Mouse (Mus musculus) liver, embryonic 14.5 days (tissue): ENCODE measurements at regions not wholly inside any gene's neighbourhood (a gene's known extent, or its start where the extent isn't known, plus 50 kb on each side); places are given as distances from the start of the nearest gene placed in this dataset.

ENCODE experiments used
- CTCF ChIP-seq: IDR thresholded peaks from 2 replicates; pipeline ENCODE4 v1.5.1; 2016; ENCODE audit warnings: antibody characterized with exemption, low read depth, control low read depth
- EP300 ChIP-seq: IDR thresholded peaks from 2 replicates; pipeline ENCODE4 v1.6.1; 2016; ENCODE audit warnings: antibody characterized with exemption, low read depth

- TF ChIP-seq CTCF (no peak), EP300 (no peak)
These were observed 64.0 kb downstream of the Emx2 start for GRCm38 (mm10) chr19:59522176-59522575.
